Mouse (Mus musculus) gastrocnemius, postnatal 25 days (tissue): ENCODE measurements around the gene Txlnb. TPM values are rescaled to one million over a fixed set of nuclear protein-coding genes. Genes with fewer than 3 reads are reported as not detected.
A peak's percentile ranks its signal among the peaks of the same experiment; 100 is the strongest.
"Not testable (repeated sequence)": the region's sequence is repeated elsewhere in the genome, so short reads cannot be mapped to it uniquely, and the experiment has no call there.

Experiments
- DNase-seq: peaks from one replicate; pipeline ENCODE4 v3.0.0; 2022
- total RNA-seq, 2 experiments: library from RNA; stranded (reverse); gene quantifications; 1 replicate in 1 of 2; 2 replicates in 1 of 2; pipeline ENCODE4 v1.2.3; 2021

The Txlnb gene
- total RNA-seq, 2 experiments from 2014 or later: 220 to 254 TPM

DNA sequence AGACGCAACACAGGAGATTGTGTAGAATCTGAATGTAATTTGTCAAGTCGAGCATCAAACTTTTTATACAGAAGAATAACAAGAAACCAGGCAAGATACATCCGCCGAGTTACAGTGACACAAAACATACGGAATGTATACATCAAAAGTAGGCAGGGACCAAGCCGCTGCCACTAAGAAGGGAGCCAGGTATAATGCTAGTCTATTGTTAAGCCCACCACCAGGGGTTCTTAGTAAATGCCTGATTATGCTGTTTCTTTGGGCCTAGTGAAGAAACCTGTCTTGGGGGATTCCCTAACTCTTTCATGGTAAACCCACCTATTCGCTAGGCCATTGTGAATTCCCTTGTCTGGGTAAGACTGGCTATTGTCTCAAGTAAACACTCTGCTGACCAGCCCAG lies 24.4 kb downstream of the Txlnb start:
- DNase-seq: not testable (repeated sequence)

GRCm38 (mm10) chr10:17827391-17827790 lies 31.4 kb downstream of the Txlnb start:
- DNase-seq: no peak

GRCm38 (mm10) chr10:17829205-17829604 lies 33.2 kb downstream of the Txlnb start:
- DNase-seq: no peak

GRCm38 (mm10) chr10:17831041-17831440 lies 35.0 kb downstream of the Txlnb start:
- no peak for DNase-seq

- DNase-seq: no peak
Observed at GRCm38 (mm10) chr10:17835031-17835430, 39.0 kb downstream of the Txlnb start.

- DNase-seq: no peak
Observed at GRCm38 (mm10) chr10:17836275-17836674, 40.2 kb downstream of the Txlnb start.

DNA sequence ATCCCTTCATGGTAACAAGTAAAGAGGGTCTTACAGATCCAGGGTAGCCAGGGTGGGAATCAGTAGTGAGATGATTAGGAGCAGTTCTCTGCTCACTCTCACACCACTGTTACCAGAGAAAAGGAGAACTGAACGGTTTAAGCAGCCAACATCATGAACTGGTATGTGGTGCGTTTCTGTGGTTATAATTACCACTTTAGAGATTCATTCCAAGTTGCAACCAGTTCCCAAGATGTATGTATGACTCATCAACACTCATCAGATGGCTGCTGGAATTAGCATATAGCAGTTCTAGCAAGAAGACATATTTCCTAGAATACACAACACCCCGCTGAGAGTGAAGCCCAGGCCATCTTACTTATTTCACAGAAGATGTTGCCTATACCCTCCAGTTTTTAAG lies 46.0 kb downstream of the Txlnb start:
- DNase-seq: no peak

DNA sequence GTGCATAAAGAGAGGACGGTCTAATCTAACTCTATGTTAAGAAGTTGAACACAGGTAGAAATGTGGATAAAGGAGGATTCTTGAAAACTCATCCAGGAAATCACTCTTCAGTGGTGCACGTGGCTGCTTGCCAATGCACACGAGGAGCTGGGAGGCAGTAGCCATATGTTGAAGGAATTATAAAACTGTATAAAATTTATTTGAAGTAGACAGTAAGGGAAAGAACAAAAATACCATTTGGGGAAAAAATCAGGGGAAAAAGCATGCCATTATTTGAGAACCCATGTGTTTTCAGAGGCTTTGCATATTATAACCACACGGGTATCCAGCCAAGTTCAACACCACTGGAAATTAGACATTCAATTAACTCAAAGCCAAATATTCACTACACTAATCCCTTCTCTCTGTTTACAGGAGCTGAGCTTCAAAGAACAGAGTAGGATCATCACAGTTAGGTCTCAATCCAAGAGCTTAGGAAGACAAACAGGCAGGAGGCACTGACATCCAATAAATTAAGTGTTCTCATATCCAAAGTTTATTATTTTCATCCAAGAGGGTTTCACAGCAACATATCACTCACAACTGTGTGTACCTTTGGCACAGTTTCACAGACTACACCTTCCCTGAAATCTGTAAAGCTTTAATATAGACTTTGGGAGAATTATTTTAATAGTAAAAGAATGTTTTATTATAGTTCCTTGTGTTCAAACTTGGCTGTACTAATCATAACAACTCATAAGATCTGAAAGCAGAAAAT lies 48.9 kb downstream of the Txlnb start:
- no peak for DNase-seq

- DNase-seq: no peak
Observed at GRCm38 (mm10) chr10:17857647-17858261, 61.7 kb downstream of the Txlnb start.

- no peak for DNase-seq
Observed at GRCm38 (mm10) chr10:17860701-17861480, 64.9 kb downstream of the Txlnb start.

- DNase-seq: peak; percentile 46
Observed at GRCm38 (mm10) chr10:17869822-17870662, 74.0 kb downstream of the Txlnb start.

DNA sequence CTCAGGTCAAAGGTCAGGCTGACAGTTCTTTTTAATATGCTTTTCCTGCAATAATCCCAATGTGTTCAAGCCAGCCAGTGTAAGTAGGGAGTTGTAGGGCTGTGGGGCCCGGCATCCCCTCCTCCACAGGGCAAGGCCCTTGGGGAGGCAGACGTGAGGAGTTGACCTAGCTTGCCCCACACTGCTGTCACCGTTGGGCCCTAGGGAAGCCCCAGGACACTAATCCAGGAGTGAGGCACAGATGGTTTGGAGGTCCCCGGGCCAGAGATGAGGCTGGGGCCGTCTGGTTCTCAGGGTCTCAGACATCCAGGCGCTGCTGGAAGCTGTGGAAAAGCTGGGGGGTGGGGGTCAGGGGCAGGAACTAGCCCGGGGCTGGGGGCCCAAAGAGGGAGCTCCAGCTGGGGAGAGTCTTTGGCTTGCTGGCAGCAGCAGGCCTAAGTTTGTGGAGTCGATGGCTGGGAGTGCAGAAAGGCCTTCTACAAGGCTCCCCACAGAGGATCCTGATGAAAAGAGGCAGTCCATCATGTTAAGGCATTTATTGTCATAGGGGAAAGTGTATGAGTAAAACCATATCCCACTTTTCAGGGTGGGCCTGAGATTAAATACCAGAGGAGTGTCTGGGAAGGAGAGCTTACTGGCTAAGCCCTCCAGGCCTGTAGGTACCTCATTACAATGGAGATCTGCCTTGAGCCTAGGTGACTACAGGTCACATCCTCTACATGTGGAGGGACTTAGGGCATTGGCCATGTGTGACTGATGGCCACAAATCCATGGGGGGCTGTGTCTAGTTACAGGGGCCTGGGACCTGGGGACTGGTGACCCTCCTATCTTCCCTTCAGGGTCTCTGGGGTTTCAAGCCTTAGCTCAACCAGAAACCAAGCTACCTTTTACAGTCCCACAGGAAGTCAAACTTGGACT lies 82.2 kb downstream of the Txlnb start:
- no peak for DNase-seq

DNA sequence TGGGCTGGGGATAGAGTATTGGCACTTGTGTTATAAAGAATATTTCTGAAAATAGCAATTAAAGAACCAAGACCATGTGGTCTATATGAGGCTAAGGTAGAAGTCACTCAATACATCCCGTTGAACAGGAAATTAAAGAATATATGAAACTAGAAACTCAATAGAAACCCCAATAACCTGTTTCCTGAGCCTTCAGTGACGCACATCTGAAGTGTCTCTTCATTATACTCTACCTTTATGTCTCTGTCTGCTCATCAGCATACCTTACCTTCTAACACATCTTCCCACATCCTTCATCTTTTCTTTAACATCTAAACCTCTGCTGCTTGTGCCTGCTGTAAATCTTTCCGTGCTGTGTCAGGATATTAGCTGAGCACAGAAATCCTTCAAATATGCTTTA lies 84.0 kb downstream of the Txlnb start:
- DNase-seq: no peak

GRCm38 (mm10) chr10:17880724-17881123 lies 84.7 kb downstream of the Txlnb start:
- DNase-seq: no peak

Other genes with a start within 250 kb of the Txlnb start
- gene Cited2, start 73.0 kb upstream of the Txlnb start, total RNA-seq: 10 to 100 TPM; 34.4 to 98.8 TPM
- gene Heca, start 151.8 kb downstream of the Txlnb start, total RNA-seq: 10 to 100 TPM; 12.6 to 15.6 TPM
- 1 to 10 TPM; 6.3 to 7.8 TPM for gene Abracl, start 227.1 kb downstream of the Txlnb start, total RNA-seq